Mouse (Mus musculus) stomach, embryonic 14.5 days (tissue): ENCODE results near the gene Jaml. TPM values are rescaled to one million over a fixed set of nuclear protein-coding genes. Genes with fewer than 3 reads are reported as not detected.

Experiments
- ATAC-seq: fragments of 200-750 bp; cut with Nextera tagmentation; 2 replicates; pipeline ENCODE4 v1.8.0; 2017; ENCODE audit warnings: low read depth, moderate TSS enrichment; ENCODE audit not compliant: insufficient number of reproducible peaks, insufficient read depth, low FRiP score
- H3K27ac ChIP-seq: fragments of 300-500 bp; sonication (generic); 2 replicates; pipeline ENCODE4 v1.5.1; 2014; ENCODE audit warnings: mild to moderate bottlenecking, low read length, moderate library complexity, mixed read lengths
- H3K27me3 ChIP-seq: fragments of 300-500 bp; sonication (generic); 2 replicates; pipeline ENCODE4 v1.6.1; 2014; ENCODE audit warnings: low read length, control low read depth, mixed read lengths; ENCODE audit not compliant: control insufficient read depth, insufficient read depth
- H3K36me3 ChIP-seq: fragments of 300-500 bp; sonication (generic); 2 replicates; pipeline ENCODE4 v1.6.1; 2014; ENCODE audit warnings: mild to moderate bottlenecking, control low read depth, low read length, moderate library complexity, mixed read lengths; ENCODE audit not compliant: control insufficient read depth, insufficient read depth
- H3K4me1 ChIP-seq: fragments of 300-500 bp; sonication (generic); 2 replicates; pipeline ENCODE4 v1.6.1; 2014; ENCODE audit warnings: low read length, control low read depth, mixed read lengths; ENCODE audit not compliant: control insufficient read depth, insufficient read depth
- H3K4me2 ChIP-seq: fragments of 300-500 bp; sonication (generic); replicated peaks from 2 replicates; pipeline ENCODE4 v1.6.1; 2014; ENCODE audit warnings: low read depth, low read length, control low read depth
- H3K4me3 ChIP-seq: fragments of 300-500 bp; sonication (generic); 2 replicates; pipeline ENCODE4 v1.5.1; 2014; ENCODE audit warnings: low read depth, low read length, control low read depth
- H3K9ac ChIP-seq: fragments of 300-500 bp; sonication (generic); replicated peaks from 2 replicates; pipeline ENCODE4 v1.6.1; 2014; ENCODE audit warnings: low read depth, mild to moderate bottlenecking, control low read depth, low read length, moderate library complexity, mixed read lengths
- H3K9me3 ChIP-seq: fragments of 300-500 bp; sonication (generic); 2 replicates; pipeline ENCODE4 v1.6.1; 2016; ENCODE audit warnings: low read depth, low read length, control low read depth; ENCODE audit not compliant: control insufficient read depth
- WGBS: fragments of 180-500 bp; shearing (Covaris S2); extraction: QIAGEN DNeasy Blood & Tissue Kit; methylation state at CpG from one replicate; pipeline ENCODE4 v1.1.7; 2014; 5-methylcytosine and 5-hydroxymethylcytosine counted together
- polyA plus RNA-seq: library from polyadenylated mRNA; unstranded; fragments of >200 nt; fragmentation: Nextera tagmentation; extraction: Ambion mirVana; gene quantifications from 2 replicates; pipeline ENCODE4 v1.2.1, GENCODE M21; 2014

The Jaml gene
- polyA plus RNA-seq, 1 experiment from 2014 or later: 2.8 TPM

DNA sequence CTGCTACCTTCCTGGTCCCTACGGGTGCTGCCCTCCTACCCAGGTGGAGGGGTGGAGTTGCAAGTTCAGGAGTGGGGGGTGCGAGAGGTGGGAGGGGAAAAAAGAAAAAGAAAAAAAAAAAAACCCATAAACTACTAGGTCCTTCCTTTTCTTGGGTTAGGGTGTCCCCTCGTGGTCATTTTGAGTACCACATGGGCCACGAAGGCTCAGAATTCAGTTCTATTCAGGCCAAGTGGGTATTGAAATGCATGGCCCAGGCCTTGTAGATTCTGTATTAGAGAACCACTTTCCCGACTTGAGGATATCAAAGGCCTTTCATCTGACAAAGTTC lies 67.2 kb downstream of the Jaml start:
- 3% methylated on average over 5 of the region's 5 CpGs for WGBS
- Histone ChIP-seq H3K36me3 (no peaks in the 10 kb centered on the region), H3K9me3 (no peaks in the 10 kb centered on the region), H3K4me3 (peak overlapping the region; percentile 30), H3K27me3 (peaks cover 9% of the 10 kb centered on the region), H3K4me2 (peak overlapping the region; percentile 62), H3K4me1 (0 out of 2 replicates have a peak, but pooled peaks cover 4% of the 10 kb centered on the region), H3K27ac (no peak overlapping the region), H3K9ac (no peak overlapping the region)
- ATAC-seq: no peak

DNA sequence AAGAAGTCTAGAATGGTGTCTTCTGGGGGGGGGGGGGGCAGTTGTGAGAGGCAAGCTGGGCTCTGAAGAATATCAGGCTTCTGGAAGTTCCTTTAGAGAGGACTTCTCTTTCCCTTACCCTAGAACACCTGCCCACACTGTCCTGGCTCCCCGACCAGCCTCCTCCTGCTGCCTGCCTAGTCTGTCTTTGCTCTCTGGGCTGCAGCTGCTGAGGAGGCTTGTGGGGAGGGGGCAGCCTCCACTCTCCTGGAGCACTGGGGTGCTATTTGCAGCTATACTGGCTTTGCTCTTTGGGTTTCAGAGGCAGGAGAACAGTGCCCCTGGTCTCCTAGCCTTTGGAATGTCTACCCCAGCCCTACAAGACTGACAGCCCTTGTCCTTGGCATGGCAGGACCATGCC lies 72.0 kb downstream of the Jaml start:
- no peaks in the 10 kb centered on the region for H3K9me3 ChIP-seq
- H3K27ac ChIP-seq: no peak overlapping the region
- no peaks in the 10 kb centered on the region for H3K36me3 ChIP-seq
- no peak overlapping the region for H3K9ac ChIP-seq
- 0 out of 2 replicates have a peak, but pooled peaks cover 2% of the 10 kb centered on the region for H3K4me1 ChIP-seq
- H3K4me3 ChIP-seq: no peak overlapping the region
- H3K4me2 ChIP-seq: no peak overlapping the region
- no peak for ATAC-seq
- WGBS: 53% methylated on average over 1 of the region's 1 CpGs
- no peaks in the 10 kb centered on the region for H3K27me3 ChIP-seq

DNA sequence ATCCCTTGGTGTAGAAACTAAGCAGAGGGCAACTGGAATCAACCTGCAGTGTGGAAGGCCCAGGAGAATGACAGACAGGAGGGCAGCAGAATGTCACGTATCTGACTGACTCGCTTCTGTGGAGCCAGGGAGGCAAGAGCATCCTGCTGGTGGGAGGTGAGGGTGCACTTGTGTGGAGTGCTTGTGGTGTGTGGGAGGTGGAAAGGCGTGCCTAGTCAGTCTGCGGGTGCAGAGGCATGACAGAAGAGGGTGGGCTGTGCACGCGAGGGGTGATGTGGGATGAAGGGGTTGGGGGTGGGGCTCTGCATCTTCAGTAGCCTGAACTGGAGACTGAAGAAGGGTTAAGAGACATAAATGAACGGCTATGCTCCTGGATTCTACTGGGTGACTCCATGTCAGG lies 74.4 kb downstream of the Jaml start:
- 55% methylated on average over 7 of the region's 7 CpGs for WGBS
- H3K27ac ChIP-seq: no peak overlapping the region

More for the DNA sequence above, 74.4 kb downstream of the Jaml start:
- Histone ChIP-seq H3K36me3 (no peaks in the 10 kb centered on the region), H3K4me3 (no peak overlapping the region), H3K27me3 (no peaks in the 10 kb centered on the region), H3K9ac (no peak overlapping the region), H3K4me2 (no peak overlapping the region), H3K9me3 (no peaks in the 10 kb centered on the region), H3K4me1 (no peaks in the 10 kb centered on the region)
- no peak for ATAC-seq

Other genes with a start within 250 kb of the Jaml start
- 12.7 and 15.9 TPM in 2 replicates for gene Kmt2a, start 197.9 kb upstream of the Jaml start, polyA plus RNA-seq
- 667 and 745 TPM in 2 replicates for gene Atp5l, start 158.4 kb upstream of the Jaml start, polyA plus RNA-seq
- gene Ube4a, start 113.6 kb upstream of the Jaml start, polyA plus RNA-seq: 32.7 and 39.6 TPM in 2 replicates
- gene Cd3g, start 98.8 kb upstream of the Jaml start, polyA plus RNA-seq: 0.33 TPM in 1 of 2 replicates, not detected in the other
- not detected in 2 replicates for gene Cd3d, start 97.4 kb upstream of the Jaml start, polyA plus RNA-seq
- gene Cd3e, start 69.6 kb upstream of the Jaml start, polyA plus RNA-seq: 0.41 TPM in 1 of 2 replicates, not detected in the other
- 27.2 and 28.6 TPM in 2 replicates for gene Mpzl2, start 39.4 kb upstream of the Jaml start, polyA plus RNA-seq
- 3.1 and 4.6 TPM in 2 replicates for gene Mpzl3, start 24.0 kb upstream of the Jaml start, polyA plus RNA-seq
- gene Scn2b, start 38.6 kb downstream of the Jaml start, polyA plus RNA-seq: 3.6 and 5.5 TPM in 2 replicates
- gene Scn4b, start 59.2 kb downstream of the Jaml start, polyA plus RNA-seq: 0.04 TPM in 1 of 2 replicates, not detected in the other
- 0.31 TPM in 1 of 2 replicates, not detected in the other for gene BC049352, start 102.8 kb downstream of the Jaml start, polyA plus RNA-seq
- 19.2 and 20.5 TPM in 2 replicates for gene Tmprss4, start 124.9 kb downstream of the Jaml start, polyA plus RNA-seq
- 1.1 and 1.5 TPM in 2 replicates for gene Il10ra, start 190.0 kb downstream of the Jaml start, polyA plus RNA-seq
- 3.3 and 4.0 TPM in 2 replicates for gene Tmprss13, start 239.9 kb downstream of the Jaml start, polyA plus RNA-seq